Mouse (Mus musculus) frontal cortex, postnatal 14 days (tissue): Measurements from ENCODE around the gene Tmem258.

ENCODE experiments used
- DNase-seq, 2 experiments: peaks; one replicate each; pipeline ENCODE4 v3.0.0; 2022; ENCODE audit warnings: low spot score in 2 of 2

Gene Tmem258

GRCm38 (mm10) chr19:10184096-10184495, 19.7 kb upstream of the Tmem258 start:
- DNase-seq = peak; percentile 47 to 51

- no peak for DNase-seq
Observed at GRCm38 (mm10) chr19:10185876-10186275, 17.9 kb upstream of the Tmem258 start.

GRCm38 (mm10) chr19:10186569-10186968, 17.2 kb upstream of the Tmem258 start:
- DNase-seq = no peak

- peak; percentile 60 to 72 for DNase-seq
Observed at GRCm38 (mm10) chr19:10188281-10188811, 15.5 kb upstream of the Tmem258 start.

- no peak for DNase-seq
Observed at GRCm38 (mm10) chr19:10189022-10189421, 14.8 kb upstream of the Tmem258 start.

- no peak for DNase-seq
Observed at GRCm38 (mm10) chr19:10189940-10190339, 13.9 kb upstream of the Tmem258 start.

GRCm38 (mm10) chr19:10190796-10191195, 13.0 kb upstream of the Tmem258 start:
- DNase-seq = peak; percentile 70 to 73

- no peak for DNase-seq
Observed at GRCm38 (mm10) chr19:10191326-10191725, 12.5 kb upstream of the Tmem258 start.

GRCm38 (mm10) chr19:10194337-10194736, 9.5 kb upstream of the Tmem258 start:
- DNase-seq = no peak

- no peak for DNase-seq
Observed at GRCm38 (mm10) chr19:10195252-10195651, 8.6 kb upstream of the Tmem258 start.

- no peak for DNase-seq
Observed at GRCm38 (mm10) chr19:10197130-10197529, 6.7 kb upstream of the Tmem258 start.

GRCm38 (mm10) chr19:10198286-10198685, 5.5 kb upstream of the Tmem258 start:
- DNase-seq = no peak

- DNase-seq = peak; percentile 46 to 75
Observed at GRCm38 (mm10) chr19:10198723-10199122, 5.1 kb upstream of the Tmem258 start.

GRCm38 (mm10) chr19:10203146-10203847, 517 bp upstream of the Tmem258 start:
- no peak for DNase-seq

GRCm38 (mm10) chr19:10204616-10205001, 795 bp downstream of the Tmem258 start:
- no peak for DNase-seq

- DNase-seq = no peak
Observed at GRCm38 (mm10) chr19:10205051-10205450, 1.2 kb downstream of the Tmem258 start.

GRCm38 (mm10) chr19:10208851-10209250, 5.0 kb downstream of the Tmem258 start:
- no peak for DNase-seq

- DNase-seq = no peak
Observed at GRCm38 (mm10) chr19:10210885-10211284, 7.1 kb downstream of the Tmem258 start.

- DNase-seq = no peak
Observed at GRCm38 (mm10) chr19:10213796-10214471, 10.1 kb downstream of the Tmem258 start.

- DNase-seq = no peak
Observed at GRCm38 (mm10) chr19:10216101-10216500, 12.3 kb downstream of the Tmem258 start.

GRCm38 (mm10) chr19:10219108-10219507, 15.3 kb downstream of the Tmem258 start:
- no peak for DNase-seq

- no peak for DNase-seq
Observed at GRCm38 (mm10) chr19:10219593-10219992, 15.8 kb downstream of the Tmem258 start.

GRCm38 (mm10) chr19:10221585-10221984, 17.8 kb downstream of the Tmem258 start:
- no peak for DNase-seq
